Comparison of ENCODE assay signal across 8 mouse cellular contexts in the genomic region with DNA sequence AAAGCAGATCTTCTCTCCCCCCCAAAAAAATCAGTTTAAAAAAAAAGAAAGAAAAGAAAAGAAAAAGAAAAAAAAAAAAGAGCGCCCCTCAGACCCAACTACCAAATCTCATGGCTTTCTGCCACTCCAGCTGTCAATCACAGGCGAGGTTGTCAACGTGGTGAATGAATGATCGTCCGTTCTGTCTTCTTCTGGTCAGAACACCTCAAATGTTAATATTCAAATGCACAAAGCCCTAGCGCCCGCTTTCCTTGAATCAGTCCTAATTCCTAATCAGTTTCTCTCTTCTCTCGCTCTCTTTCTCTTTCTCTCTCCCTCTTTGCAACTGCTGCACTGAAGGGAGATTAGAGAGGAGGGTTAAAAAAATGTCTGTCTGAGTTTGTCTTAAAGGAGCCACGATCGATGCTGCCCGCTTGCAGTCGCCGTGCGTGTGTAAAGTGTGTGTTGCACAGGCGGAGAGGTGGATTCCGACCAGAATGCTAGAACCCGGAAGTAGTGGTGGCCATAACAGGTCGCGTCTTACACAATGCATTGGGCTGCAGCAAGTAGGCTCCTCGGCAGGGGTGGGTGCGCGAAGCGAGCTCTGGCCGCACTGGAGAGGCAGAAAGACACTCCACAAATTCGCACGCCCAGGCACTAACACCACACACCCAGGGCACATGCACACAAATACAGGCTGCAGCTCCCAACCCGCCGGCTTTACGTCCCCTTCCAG. TPM values are rescaled to one million over a fixed set of nuclear protein-coding genes. Genes with fewer than 3 reads are reported as not detected.
DNase-seq lines count a peak whose midpoint lies in the region; ATAC-seq lines count a peak whose summit lies in the region.

A gene (minus strand): TSS at position 497 of the 715 bp plus-strand sequence.

- peak; percentile 73 for ATAC-seq in granulocyte monocyte progenitor cell, adult 5-6 weeks (replicated peaks; ENCODE audit: poor library complexity, severe bottlenecking)
- peak; percentile 87 for ATAC-seq in midbrain, embryonic 12.5 days (ENCODE audit: low FRiP score, low read depth)
- ATAC-seq in inflammation-experienced regulatory T-cells, adult 6 months, result no peak

- H3K9me3 ChIP-seq in limb, embryonic 10.5 days (replicated peaks), result no peaks in the 10 kb centered on the region
- no peaks in the 10 kb centered on the region for H3K9me3 ChIP-seq in midbrain, embryonic 12.5 days

- H3K4me3 ChIP-seq in limb, embryonic 10.5 days, result peak within 1 kb of the TSS; percentile 72
- H3K4me3 ChIP-seq in midbrain, embryonic 12.5 days, result peak within 1 kb of the TSS; percentile 69

- peak within 1 kb of the TSS; percentile 98 for H3K27ac ChIP-seq in limb, embryonic 10.5 days
- H3K27ac ChIP-seq in midbrain, embryonic 12.5 days (replicated peaks), result peak within 1 kb of the TSS; percentile 98

- H3K4me1 ChIP-seq in limb, embryonic 10.5 days, result peaks cover 52% of the 10 kb centered on the region
- peaks cover 37% of the 10 kb centered on the region for H3K4me1 ChIP-seq in midbrain, embryonic 12.5 days

- H3K27me3 ChIP-seq in limb, embryonic 10.5 days (ENCODE audit: low read depth, poor library complexity, severe bottlenecking), result peaks cover 27% of the 10 kb centered on the region; the same call in 1 of the 2 replicates
- H3K27me3 ChIP-seq in midbrain, embryonic 12.5 days, result peaks cover 20% of the 10 kb centered on the region

- peaks cover 19% of the 10 kb centered on the region for H3K36me3 ChIP-seq in limb, embryonic 10.5 days
- H3K36me3 ChIP-seq in midbrain, embryonic 12.5 days, result no peaks in the 10 kb centered on the region

- peak; percentile 94 for DNase-seq in adrenal gland, postnatal 10 days
- DNase-seq in embryo, embryonic 9.5 days (ENCODE audit: extremely low spot score), result peak; percentile 90
- peak; percentile 89 for DNase-seq in kidney, adult 11 months
- peak; percentile 91 for DNase-seq in limb, embryonic 10.5 days (ENCODE audit: low spot score)
- peak; percentile 25 for DNase-seq in spleen, adult 12 weeks (ENCODE audit: low spot score)

- 0% methylated on average over 29 of the region's 29 CpGs for WGBS in limb, embryonic 10.5 days
- WGBS in midbrain, embryonic 12.5 days, result under 1% methylated on average over 29 of the region's 29 CpGs

- H3K9ac ChIP-seq in midbrain, embryonic 12.5 days (replicated peaks), result peak within 1 kb of the TSS; percentile 95

- peak within 1 kb of the TSS; percentile 91 for H3K4me2 ChIP-seq in midbrain, embryonic 12.5 days (replicated peaks)

RNA-seq across cellular contexts. Expression of the gene that starts here (rescaled TPM):
- 10 to 100 TPM; 42.5 to 47.2 TPM for total RNA-seq in adrenal gland, postnatal 10 days (2021)
- total RNA-seq in granulocyte monocyte progenitor cell, adult 5-6 weeks (2014; fragmentation: Nextera tagmentation), result 12.6 and 24.4 TPM in 2 replicates
- 15.4 and 17.6 TPM in 2 replicates for total RNA-seq in granulocyte monocyte progenitor cell, adult 5-6 weeks (2017)
- polyA plus RNA-seq in limb, embryonic 10.5 days (2016; fragmentation: Nextera tagmentation; extraction: Ambion mirVana), result 109 and 119 TPM in 2 replicates
- 40.5 and 44.8 TPM in 2 replicates for polyA plus RNA-seq in midbrain, embryonic 12.5 days (2016; fragmentation: Nextera tagmentation; extraction: Ambion mirVana)
- under 1 TPM in 2 of 3 experiments, not detected in 1; 0.10 to 0.13 TPM for polyA plus RNA-seq in inflammation-experienced regulatory T-cells, adult 6 months (2017; shearing (Covaris generic))

Comparison
In these comparisons a context has a peak if more than half of its experiments do, and no peak if none do; other contexts are left out.
1. RNA of the gene that starts here (polyA plus RNA-seq): 109 to 119 TPM in limb, embryonic 10.5 days and 40.5 to 44.8 TPM in midbrain, embryonic 12.5 days; 0.10 to 0.13 TPM in inflammation-experienced regulatory T-cells, adult 6 months; every median in the first group is over 10 times any median in the second.
2. DNase-seq: peak in every context shown above with its lines; median percentile 94 in adrenal gland, postnatal 10 days; 91 in limb, embryonic 10.5 days; 90 in embryo, embryonic 9.5 days; 89 in kidney, adult 11 months; 25 in spleen, adult 12 weeks.